Mouse (Mus musculus) splenic B cell, adult 2 months (primary cell): ENCODE results near the gene Mgat4c.

Source experiments
- DNase-seq: peaks from one replicate; pipeline ENCODE4 v3.0.0-alpha.2; 2011; ENCODE audit warnings: low read depth, low spot score
- H3K27me3 ChIP-seq: 2 replicates; pipeline ENCODE4 v1.6.1; 2012; ENCODE audit warnings: mild to moderate bottlenecking, low read length, moderate library complexity, mixed read lengths; ENCODE audit not compliant: control insufficient read depth, poor library complexity, insufficient read depth, severe bottlenecking
- H3K36me3 ChIP-seq: 2 replicates; pipeline ENCODE4 v1.6.1; 2012; ENCODE audit warnings: mild to moderate bottlenecking, low read length, moderate library complexity, mixed read lengths; ENCODE audit not compliant: control insufficient read depth, poor library complexity, insufficient read depth, severe bottlenecking

Mgat4c gene

DNA sequence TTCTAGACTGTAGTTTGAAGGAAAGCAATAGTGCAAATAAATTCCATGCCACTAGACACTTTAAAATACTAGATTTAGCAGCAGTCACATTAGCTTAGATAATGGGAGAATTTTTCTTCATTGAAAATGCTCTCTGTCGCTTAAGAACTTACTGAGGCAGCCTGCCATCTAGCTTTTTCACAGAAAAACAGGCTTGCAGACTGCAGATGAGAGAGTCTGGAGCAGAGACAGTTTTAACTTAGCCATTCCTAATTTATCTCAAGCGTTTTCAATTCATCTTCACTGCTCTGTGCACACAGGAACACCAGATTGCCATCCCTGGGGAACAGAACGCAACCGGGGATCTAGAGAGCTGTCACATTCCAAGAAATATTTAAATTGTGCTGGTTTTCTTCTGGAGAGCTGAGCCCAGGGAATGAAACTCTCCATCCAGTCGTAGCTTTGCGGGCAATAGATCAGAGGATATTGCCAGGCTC is at the start of gene Mgat4c:
Gene Mgat4c (plus strand): TSS at position 51 of the 476 bp plus-strand sequence.
- no peaks in the 10 kb centered on the region for H3K36me3 ChIP-seq
- no peaks in the 10 kb centered on the region for H3K27me3 ChIP-seq
- DNase-seq: no peak

- Histone ChIP-seq H3K27me3 (no peaks in the 10 kb centered on the region), H3K36me3 (no peaks in the 10 kb centered on the region)
- DNase-seq: no peak
Observed at GRCm38 (mm10) chr10:101635266-101635665, 46.0 kb upstream of the Mgat4c start.

DNA sequence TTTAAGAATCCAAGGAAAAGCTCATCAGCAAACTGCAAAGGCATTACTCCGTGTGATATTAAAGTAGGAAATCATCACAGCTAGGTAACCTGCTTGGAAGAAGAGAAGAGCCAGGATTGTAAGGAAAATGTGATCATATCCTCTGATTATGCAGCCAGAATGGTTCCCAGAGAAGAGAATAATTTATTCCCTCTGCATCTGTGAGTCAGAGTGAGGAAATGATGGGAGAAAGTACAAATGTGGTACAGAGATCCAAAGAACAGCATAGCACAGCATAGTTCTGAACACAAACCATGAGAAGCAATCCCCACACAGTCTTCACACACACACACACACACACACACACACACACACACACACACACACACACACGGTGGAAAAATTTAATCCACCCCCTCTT is 40.2 kb upstream of the Mgat4c start:
- H3K36me3 ChIP-seq: no peaks in the 10 kb centered on the region
- no peaks in the 10 kb centered on the region for H3K27me3 ChIP-seq
- DNase-seq: no peak

- Histone ChIP-seq H3K27me3 (no peaks in the 10 kb centered on the region), H3K36me3 (no peaks in the 10 kb centered on the region)
- no peak for DNase-seq
Observed at GRCm38 (mm10) chr10:101681914-101682313, 627 bp downstream of the Mgat4c start.

DNA sequence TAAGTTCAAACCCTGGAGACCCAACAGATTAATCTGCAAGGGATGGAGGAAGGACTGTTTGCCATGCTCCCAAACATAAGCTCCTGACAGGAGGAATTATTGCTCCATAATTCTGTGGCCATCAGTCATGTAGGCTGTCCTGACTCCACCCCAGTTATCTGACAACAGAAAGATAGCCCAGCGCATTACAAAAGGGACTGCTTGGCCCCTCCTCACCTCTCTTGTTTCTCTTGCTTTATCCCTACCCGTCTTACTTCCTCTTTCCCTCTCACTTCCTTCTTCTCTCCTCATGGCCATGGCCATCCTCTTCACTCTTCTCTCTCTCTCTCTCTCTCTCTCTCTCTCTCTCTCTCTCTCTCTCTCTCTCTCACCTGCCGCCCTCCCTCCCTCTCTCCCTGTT is 80.5 kb downstream of the Mgat4c start:
- no peak for DNase-seq
- Histone ChIP-seq H3K27me3 (no peaks in the 10 kb centered on the region), H3K36me3 (no peaks in the 10 kb centered on the region)

DNA sequence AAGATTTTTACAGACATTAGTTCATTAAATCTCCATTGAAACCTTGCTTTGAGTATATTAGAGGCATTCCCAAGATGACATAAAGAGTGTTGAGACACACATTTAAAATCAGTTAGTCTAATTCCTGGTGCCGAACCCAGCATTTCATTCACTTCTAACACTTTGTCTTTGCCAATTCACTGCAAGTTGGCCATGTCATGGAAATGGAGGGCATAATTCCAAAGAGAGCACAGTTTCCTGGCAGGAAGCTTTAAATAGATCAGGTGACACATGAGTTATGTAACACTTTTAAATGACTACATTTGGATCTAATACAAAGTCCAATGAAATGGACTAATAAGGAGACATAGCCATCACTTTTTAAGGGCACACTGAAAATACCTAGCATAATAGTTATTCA is 89.4 kb downstream of the Mgat4c start:
- Histone ChIP-seq H3K27me3 (no peaks in the 10 kb centered on the region), H3K36me3 (no peaks in the 10 kb centered on the region)
- no peak for DNase-seq

DNA sequence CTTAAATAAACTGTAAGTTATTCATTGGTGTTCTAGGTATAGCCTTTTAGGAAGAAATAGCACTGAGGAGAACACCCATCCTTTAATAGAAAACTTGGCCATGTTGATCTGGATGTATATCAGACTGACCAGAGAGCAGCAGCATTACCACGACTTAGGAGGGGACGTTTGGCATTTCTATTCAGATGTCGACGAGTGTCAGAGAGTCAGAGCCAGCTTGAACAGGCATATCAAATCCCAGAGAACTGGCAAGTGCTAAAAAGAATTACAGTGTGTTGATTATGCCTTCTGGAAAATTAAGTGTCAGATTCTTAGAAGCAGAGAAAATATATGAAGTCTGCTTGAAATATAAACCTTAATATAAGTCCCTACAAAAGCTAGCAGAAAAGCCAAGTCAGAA is 89.9 kb downstream of the Mgat4c start:
- H3K36me3 ChIP-seq: no peaks in the 10 kb centered on the region
- no peak for DNase-seq
- H3K27me3 ChIP-seq: no peaks in the 10 kb centered on the region

DNA sequence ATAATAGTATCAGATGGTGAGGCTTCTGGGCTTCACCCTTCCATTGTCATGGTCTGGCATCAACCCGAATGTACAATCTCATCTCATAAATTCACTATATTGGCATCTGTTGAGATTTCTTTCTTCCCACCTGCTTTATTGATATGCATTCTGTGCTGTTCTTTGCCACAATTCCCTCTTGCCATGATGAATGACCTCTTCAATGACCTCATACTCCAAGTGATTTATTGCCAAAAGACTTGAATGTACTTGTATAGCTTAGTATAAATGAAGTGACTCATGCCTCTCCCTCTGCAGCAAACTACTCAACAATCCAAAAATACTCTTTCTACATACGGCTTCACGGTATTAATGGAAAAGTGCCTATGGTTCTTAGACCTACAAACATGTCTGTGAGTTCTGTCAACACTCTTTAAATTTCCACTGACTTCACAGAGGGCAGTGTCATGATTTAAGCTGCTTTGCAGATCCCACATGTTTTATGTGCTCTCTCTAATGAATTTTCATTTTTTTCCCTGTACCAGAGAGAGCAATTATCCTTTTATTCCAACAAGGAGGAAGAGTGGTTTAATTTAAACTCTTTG is 102.0 kb downstream of the Mgat4c start:
- no peaks in the 10 kb centered on the region for H3K27me3 ChIP-seq
- no peak for DNase-seq
- H3K36me3 ChIP-seq: no peaks in the 10 kb centered on the region

GRCm38 (mm10) chr10:101795507-101795906 is 114.2 kb downstream of the Mgat4c start:
- DNase-seq: no peak
- no peaks in the 10 kb centered on the region; the same call in 1 of the 2 replicates for H3K27me3 ChIP-seq
- no peaks in the 10 kb centered on the region for H3K36me3 ChIP-seq

- no peaks in the 10 kb centered on the region for H3K36me3 ChIP-seq
- H3K27me3 ChIP-seq: no peaks in the 10 kb centered on the region; the same call in 1 of the 2 replicates
- no peak for DNase-seq
Observed at GRCm38 (mm10) chr10:101798831-101799474, 117.7 kb downstream of the Mgat4c start.

DNA sequence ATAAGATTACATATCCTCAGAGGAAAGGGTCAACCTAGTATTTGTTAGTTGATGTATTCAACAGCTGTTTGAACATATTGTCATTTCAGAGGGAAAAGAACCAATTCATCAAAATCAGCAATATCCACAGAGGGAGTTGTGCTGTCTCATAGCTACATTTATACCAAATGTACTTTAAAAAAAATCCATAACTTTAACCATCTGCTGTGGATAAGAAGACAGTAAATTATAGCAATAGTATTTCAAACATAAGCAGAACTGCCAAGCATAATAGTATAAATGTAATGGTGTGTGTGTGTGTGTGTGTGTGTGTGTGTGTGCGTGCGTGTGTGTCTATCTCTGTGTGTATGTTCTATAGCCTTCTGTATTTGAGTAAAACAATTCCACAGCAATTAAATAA is 127.5 kb downstream of the Mgat4c start:
- no peaks in the 10 kb centered on the region for H3K27me3 ChIP-seq
- H3K36me3 ChIP-seq: no peaks in the 10 kb centered on the region
- no peak for DNase-seq

DNA sequence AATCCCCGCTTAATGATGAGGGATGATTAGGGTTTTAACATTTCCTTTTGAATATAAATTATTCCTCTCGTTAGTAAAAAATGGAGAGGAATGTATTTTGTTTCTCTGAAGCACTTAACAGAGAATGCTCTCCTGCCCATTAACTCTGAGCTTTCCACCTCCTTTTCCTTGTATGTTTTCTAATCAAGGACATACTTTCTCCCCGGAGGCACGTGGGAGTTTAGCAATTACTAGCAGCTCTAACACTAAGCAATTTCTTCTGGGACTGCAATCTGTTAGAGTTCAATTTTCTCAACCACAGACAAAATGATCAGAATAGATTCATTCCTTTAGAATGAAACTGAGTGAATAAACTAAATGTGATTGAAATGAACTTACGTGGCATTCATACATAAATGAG is 135.6 kb downstream of the Mgat4c start:
- H3K27me3 ChIP-seq: no peaks in the 10 kb centered on the region
- DNase-seq: no peak
- no peaks in the 10 kb centered on the region for H3K36me3 ChIP-seq

GRCm38 (mm10) chr10:101827944-101828343 is 146.7 kb downstream of the Mgat4c start:
- H3K27me3 ChIP-seq: no peaks in the 10 kb centered on the region
- DNase-seq: no peak
- H3K36me3 ChIP-seq: no peaks in the 10 kb centered on the region

GRCm38 (mm10) chr10:101856115-101856514 is 174.8 kb downstream of the Mgat4c start:
- DNase-seq: no peak
- Histone ChIP-seq H3K27me3 (no peaks in the 10 kb centered on the region), H3K36me3 (no peaks in the 10 kb centered on the region)

GRCm38 (mm10) chr10:101889866-101890265 is 208.6 kb downstream of the Mgat4c start:
- no peak for DNase-seq
- Histone ChIP-seq H3K36me3 (no peaks in the 10 kb centered on the region), H3K27me3 (no peaks in the 10 kb centered on the region)
